Mouse (Mus musculus): ENCODE results near the gene Foxred2. TPM values are rescaled to one million over a fixed set of nuclear protein-coding genes. Genes with fewer than 3 reads are reported as not detected.

The Foxred2 gene
- polyA plus RNA-seq, 1 experiment from 2014 or later: 6.2 TPM

- H3K4me3 ChIP-seq: no peak overlapping the region
- H3K27ac ChIP-seq: no peak overlapping the region
- ATAC-seq (ENCODE audit: low FRiP score, low read depth): no peak
- no peak overlapping the region for H3K4me2 ChIP-seq (replicated peaks)
- peaks cover 17% of the 10 kb centered on the region; the same call in 1 of the 2 replicates for H3K36me3 ChIP-seq
- no peaks in the 10 kb centered on the region for H3K27me3 ChIP-seq
- peaks cover 5% of the 10 kb centered on the region; the same call in 1 of the 2 replicates for H3K4me1 ChIP-seq
- WGBS: 76% methylated on average over 5 of the region's 5 CpGs
- H3K9me3 ChIP-seq: no peaks in the 10 kb centered on the region
- H3K9ac ChIP-seq: no peak overlapping the region
Measured at GRCm38 (mm10) chr15:77938516-77938915, 18.0 kb downstream of the Foxred2 start.

DNA sequence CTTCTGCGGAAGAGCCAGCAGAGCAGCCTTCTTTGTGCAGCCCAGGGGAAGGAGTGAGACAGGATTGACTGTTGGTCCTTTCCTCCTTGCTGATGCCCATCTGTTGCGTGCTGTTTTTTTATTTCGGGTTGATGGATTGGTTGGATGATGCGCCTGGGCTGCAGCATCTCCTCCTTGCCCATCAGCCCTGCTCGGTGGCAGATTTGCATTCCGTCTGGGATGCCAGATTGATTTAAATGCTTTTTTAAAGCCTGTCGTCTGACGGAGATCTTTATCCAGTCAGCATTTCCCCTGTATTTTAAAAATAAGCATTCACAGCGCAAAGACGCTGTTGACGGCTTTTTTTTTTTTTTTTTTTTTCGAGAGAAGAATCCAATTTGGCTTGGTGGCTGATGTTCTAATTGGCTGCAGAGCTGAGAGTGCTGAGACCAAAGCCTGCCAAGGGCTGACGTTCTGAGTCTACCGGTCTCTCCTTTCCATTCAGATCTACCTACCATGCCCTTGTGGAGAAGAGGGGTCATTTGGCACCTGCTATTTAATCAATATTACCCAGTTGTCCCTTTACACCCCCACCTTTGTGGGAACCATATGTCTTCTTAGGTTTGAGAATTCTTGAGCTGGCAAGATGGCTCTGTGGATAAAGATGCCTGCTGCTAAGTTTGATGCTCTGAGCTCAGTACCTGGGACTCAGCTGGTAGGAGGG, 20.7 kb downstream of the Foxred2 start:
- Histone ChIP-seq H3K4me2 (replicated peaks) (no peak overlapping the region), H3K27ac (no peak overlapping the region), H3K27me3 (no peaks in the 10 kb centered on the region), H3K36me3 (no peaks in the 10 kb centered on the region), H3K4me3 (no peak overlapping the region), H3K4me1 (peaks cover 7% of the 10 kb centered on the region; the same call in 1 of the 2 replicates), H3K9me3 (no peaks in the 10 kb centered on the region), H3K9ac (no peak overlapping the region)
- ATAC-seq (ENCODE audit: low FRiP score, low read depth): no peak
- WGBS: 76% methylated on average over 14 of the region's 14 CpGs

GRCm38 (mm10) chr15:77934968-77935367, 21.6 kb downstream of the Foxred2 start:
- Histone ChIP-seq H3K36me3 (no peaks in the 10 kb centered on the region), H3K27ac (no peak overlapping the region), H3K4me2 (replicated peaks) (no peak overlapping the region), H3K27me3 (no peaks in the 10 kb centered on the region), H3K4me1 (peaks cover 9% of the 10 kb centered on the region; the same call in 1 of the 2 replicates), H3K9ac (no peak overlapping the region), H3K9me3 (no peaks in the 10 kb centered on the region), H3K4me3 (no peak overlapping the region)
- whole genome bisulfite sequencing: 66% methylated on average over 5 of the region's 5 CpGs
- ATAC-seq (ENCODE audit: low FRiP score, low read depth): no peak

DNA sequence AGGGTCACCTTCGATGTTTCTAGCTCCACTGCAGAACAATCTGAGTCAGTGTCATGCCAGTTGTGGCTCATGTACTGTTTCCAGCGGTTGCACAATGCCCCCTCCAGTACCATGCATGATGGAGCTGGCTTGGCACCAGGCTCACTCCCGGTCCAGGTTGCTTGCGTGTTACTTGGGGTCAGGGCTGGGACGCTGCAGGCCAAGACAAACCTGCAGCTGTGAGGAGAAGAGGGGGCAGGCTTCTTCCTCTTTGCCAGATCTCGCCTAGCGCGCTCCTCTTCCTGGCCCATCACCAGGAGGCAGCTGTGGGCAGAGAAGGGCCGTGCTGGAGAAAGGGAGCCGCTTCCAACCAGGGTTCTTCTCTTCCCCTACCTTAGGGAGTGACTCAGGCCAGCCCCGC, 22.2 kb downstream of the Foxred2 start:
- no peak overlapping the region for H3K4me3 ChIP-seq
- peaks cover 16% of the 10 kb centered on the region; the same call in 1 of the 2 replicates for H3K4me1 ChIP-seq
- no peaks in the 10 kb centered on the region for H3K27me3 ChIP-seq
- WGBS: 78% methylated on average over 11 of the region's 11 CpGs
- no peak overlapping the region for H3K27ac ChIP-seq
- H3K9me3 ChIP-seq: no peaks in the 10 kb centered on the region
- no peak for ATAC-seq (ENCODE audit: low FRiP score, low read depth)
- H3K9ac ChIP-seq: peak overlapping the region; percentile 40; the same call in 1 of the 2 replicates
- H3K4me2 ChIP-seq (replicated peaks): no peak overlapping the region
- no peaks in the 10 kb centered on the region for H3K36me3 ChIP-seq

DNA sequence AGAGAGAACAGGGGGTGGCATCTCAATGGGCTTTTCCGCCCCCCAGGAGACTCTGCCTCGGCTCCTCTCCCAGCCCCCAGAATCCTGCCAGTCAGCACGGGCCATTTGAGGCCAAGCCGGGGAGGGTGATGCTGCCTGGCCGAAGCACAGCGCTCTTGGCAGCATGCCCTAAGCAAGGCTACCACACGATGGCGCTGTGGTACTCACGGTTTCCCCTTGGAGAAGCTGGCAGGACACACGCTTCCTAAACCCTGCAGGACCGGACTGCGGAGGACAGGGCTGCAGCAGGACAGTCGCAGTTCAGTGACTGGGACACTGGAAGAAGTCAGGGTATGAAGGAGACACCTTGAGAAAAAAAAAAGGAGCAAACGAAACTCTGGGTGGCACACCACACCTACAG, 22.8 kb downstream of the Foxred2 start:
- peaks cover 16% of the 10 kb centered on the region; the same call in 1 of the 2 replicates for H3K4me1 ChIP-seq
- peak overlapping the region; percentile 52 for H3K4me2 ChIP-seq (replicated peaks)
- no peaks in the 10 kb centered on the region for H3K27me3 ChIP-seq
- peak overlapping the region; percentile 40; the same call in 1 of the 2 replicates for H3K9ac ChIP-seq
- no peak for ATAC-seq (ENCODE audit: low FRiP score, low read depth)
- H3K4me3 ChIP-seq: peak overlapping the region; percentile 13; the same call in 1 of the 2 replicates
- WGBS: 1% methylated on average over 14 of the region's 14 CpGs
- no peaks in the 10 kb centered on the region for H3K36me3 ChIP-seq
- H3K27ac ChIP-seq: no peak overlapping the region
- H3K9me3 ChIP-seq: no peaks in the 10 kb centered on the region

DNA sequence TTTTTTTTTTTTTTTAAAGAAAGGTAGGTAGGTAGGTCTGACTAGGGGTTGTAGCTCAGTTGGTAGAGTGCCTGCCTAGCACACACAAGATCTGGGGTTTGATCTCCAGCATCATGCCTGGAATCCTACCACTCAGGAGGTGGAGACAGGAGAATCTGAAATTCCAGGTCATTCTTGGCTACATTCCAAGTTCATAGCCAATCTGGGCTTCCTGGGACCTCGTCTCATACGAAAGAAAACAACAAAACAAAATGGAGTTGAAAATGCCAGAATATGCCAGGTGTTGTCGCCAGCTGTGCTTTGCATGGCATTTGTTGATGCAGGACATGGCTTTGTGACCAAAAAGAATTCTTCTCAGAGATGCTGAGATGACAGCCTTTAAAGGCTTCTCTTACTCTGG, 23.3 kb downstream of the Foxred2 start:
- Histone ChIP-seq H3K36me3 (no peaks in the 10 kb centered on the region), H3K4me3 (no peak overlapping the region), H3K4me1 (peaks cover 16% of the 10 kb centered on the region; the same call in 1 of the 2 replicates), H3K4me2 (replicated peaks) (no peak overlapping the region; the same call in 1 of the 2 replicates), H3K9ac (no peak overlapping the region), H3K27ac (no peak overlapping the region), H3K27me3 (no peaks in the 10 kb centered on the region), H3K9me3 (no peaks in the 10 kb centered on the region)
- WGBS: 81% methylated on average over 3 of the region's 3 CpGs
- no peak for ATAC-seq (ENCODE audit: low FRiP score, low read depth)

DNA sequence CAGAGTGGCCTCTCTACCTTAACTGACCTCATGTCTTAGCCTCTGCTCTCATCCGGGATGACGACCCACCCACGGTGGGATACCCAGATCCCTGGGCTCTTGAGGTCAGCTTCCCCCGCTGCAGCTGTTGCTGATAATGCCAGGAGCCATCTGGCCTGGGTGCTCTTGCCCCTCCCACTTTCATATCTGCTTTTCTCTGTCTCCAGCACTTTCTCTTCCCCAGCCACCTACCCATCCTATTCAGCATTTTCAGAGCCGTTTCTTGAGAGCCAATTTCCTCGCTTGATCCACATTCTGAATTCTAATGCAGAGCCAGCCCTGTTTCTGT, 24.9 kb downstream of the Foxred2 start:
- no peak overlapping the region for H3K4me2 ChIP-seq (replicated peaks)
- H3K9ac ChIP-seq: 0 out of 2 replicates have a peak overlapping the region, but pooled peaks have one; percentile 19
- no peak overlapping the region for H3K27ac ChIP-seq
- WGBS: 71% methylated on average over 6 of the region's 6 CpGs
- no peak for ATAC-seq (ENCODE audit: low FRiP score, low read depth)
- no peaks in the 10 kb centered on the region for H3K9me3 ChIP-seq
- H3K4me1 ChIP-seq: peaks cover 26% of the 10 kb centered on the region
- H3K36me3 ChIP-seq: peaks cover 7% of the 10 kb centered on the region
- H3K4me3 ChIP-seq: no peak overlapping the region
- H3K27me3 ChIP-seq: no peaks in the 10 kb centered on the region

DNA sequence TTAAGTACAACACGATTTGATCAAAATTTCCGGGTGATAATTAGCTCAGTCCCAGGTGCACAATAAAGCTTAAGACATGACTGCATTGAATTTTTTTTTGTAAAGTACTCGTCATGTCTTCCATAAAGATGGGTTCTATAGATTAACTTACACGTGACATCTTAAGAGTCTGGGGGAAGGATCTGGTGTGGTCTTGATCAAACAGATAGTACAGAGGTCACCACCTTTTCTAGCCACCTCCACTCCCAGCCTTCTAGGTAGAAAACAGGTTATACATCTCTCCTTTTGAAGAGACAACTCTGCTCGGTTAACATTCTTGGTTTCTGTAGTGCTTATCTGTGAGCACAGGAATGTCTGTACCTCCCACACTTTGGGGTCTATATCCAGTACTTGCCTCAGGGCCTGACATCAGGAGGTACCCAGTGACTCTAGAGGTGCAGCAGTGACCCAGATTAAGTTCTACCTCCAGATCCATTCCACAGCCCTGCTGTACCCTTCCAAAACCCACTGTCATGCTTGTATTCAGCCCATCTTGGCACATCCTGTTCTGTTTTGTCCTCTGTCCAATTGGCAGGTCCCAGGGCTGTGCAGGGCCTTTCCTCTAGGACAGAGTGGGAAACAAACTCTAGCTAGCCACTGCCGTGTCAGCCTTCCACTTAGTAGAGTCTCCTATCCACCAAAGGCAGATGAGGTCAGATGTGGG, 25.4 kb downstream of the Foxred2 start:
- Histone ChIP-seq H3K9ac (0 out of 2 replicates have a peak overlapping the region, but pooled peaks have one; percentile 19), H3K4me3 (no peak overlapping the region), H3K36me3 (peaks cover 12% of the 10 kb centered on the region), H3K27ac (no peak overlapping the region), H3K9me3 (no peaks in the 10 kb centered on the region), H3K27me3 (no peaks in the 10 kb centered on the region), H3K4me2 (replicated peaks) (no peak overlapping the region), H3K4me1 (peaks cover 26% of the 10 kb centered on the region)
- WGBS: 77% methylated on average over 6 of the region's 6 CpGs
- no peak for ATAC-seq (ENCODE audit: low FRiP score, low read depth)

- H3K9ac ChIP-seq: peak overlapping the region; percentile 76
- H3K27me3 ChIP-seq: no peaks in the 10 kb centered on the region
- H3K4me3 ChIP-seq: peak overlapping the region; percentile 79
- peaks cover 26% of the 10 kb centered on the region for H3K4me1 ChIP-seq
- H3K4me2 ChIP-seq (replicated peaks): peak overlapping the region; percentile 82
- peaks cover 23% of the 10 kb centered on the region for H3K36me3 ChIP-seq
- 55% methylated on average over 8 of the region's 8 CpGs for WGBS
- no peaks in the 10 kb centered on the region for H3K9me3 ChIP-seq
- ATAC-seq (ENCODE audit: low FRiP score, low read depth): no peak
- no peak overlapping the region for H3K27ac ChIP-seq
Measured at GRCm38 (mm10) chr15:77929804-77930203, 26.7 kb downstream of the Foxred2 start.

GRCm38 (mm10) chr15:77928673-77929331, 27.7 kb downstream of the Foxred2 start, which contains the start of gene Txn2:
Txn2 (minus strand) TSS chr15:77929006.
- under 1% methylated on average over 34 of the region's 34 CpGs for WGBS
- H3K4me1 ChIP-seq: peaks cover 24% of the 10 kb centered on the region
- peaks cover 33% of the 10 kb centered on the region for H3K36me3 ChIP-seq
- no peaks in the 10 kb centered on the region for H3K9me3 ChIP-seq
- ATAC-seq (ENCODE audit: low FRiP score, low read depth): peak; percentile 95
- H3K9ac ChIP-seq: peak within 1 kb of the TSS; percentile 76
- peak within 1 kb of the TSS; percentile 82 for H3K4me2 ChIP-seq (replicated peaks)
- no peaks in the 10 kb centered on the region for H3K27me3 ChIP-seq
- H3K4me3 ChIP-seq: peak within 1 kb of the TSS; percentile 79
- H3K27ac ChIP-seq: peak within 1 kb of the TSS; percentile 91

DNA sequence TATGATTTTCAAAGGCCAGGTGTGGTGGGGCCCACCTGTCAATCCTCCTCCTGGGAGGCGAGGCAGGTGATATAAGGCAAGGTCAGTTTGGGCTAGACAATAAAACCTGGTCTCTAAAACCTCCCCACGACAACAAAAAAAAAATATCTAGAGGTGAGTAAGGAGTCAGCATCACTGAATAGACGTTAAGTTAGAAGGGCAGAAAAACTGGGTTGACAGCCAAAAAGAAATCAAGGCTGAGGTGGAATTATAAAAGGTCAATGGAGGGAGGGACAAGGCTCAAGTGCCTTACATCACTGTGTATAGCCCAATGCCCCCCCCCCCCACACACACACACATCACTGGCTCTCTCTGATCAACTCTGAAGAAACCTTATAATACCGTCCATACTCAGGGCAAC, 28.4 kb downstream of the Foxred2 start:
- Histone ChIP-seq H3K27me3 (no peaks in the 10 kb centered on the region), H3K36me3 (peaks cover 40% of the 10 kb centered on the region), H3K9me3 (no peaks in the 10 kb centered on the region), H3K4me2 (replicated peaks) (peak overlapping the region; percentile 82), H3K27ac (no peak overlapping the region), H3K4me3 (peak overlapping the region; percentile 79), H3K4me1 (peaks cover 18% of the 10 kb centered on the region), H3K9ac (peak overlapping the region; percentile 76)
- WGBS: 23% methylated on average over 4 of the region's 4 CpGs
- no peak for ATAC-seq (ENCODE audit: low FRiP score, low read depth)

GRCm38 (mm10) chr15:77926921-77927320, 29.6 kb downstream of the Foxred2 start:
- H3K36me3 ChIP-seq: peaks cover 52% of the 10 kb centered on the region
- H3K4me2 ChIP-seq (replicated peaks): 0 out of 2 replicates have a peak overlapping the region, but pooled peaks have one; percentile 0

More at GRCm38 (mm10) chr15:77926921-77927320, 29.6 kb downstream of the Foxred2 start:
- H3K4me3 ChIP-seq: no peak overlapping the region
- no peak for ATAC-seq (ENCODE audit: low FRiP score, low read depth)
- H3K9me3 ChIP-seq: no peaks in the 10 kb centered on the region
- peaks cover 18% of the 10 kb centered on the region for H3K4me1 ChIP-seq
- WGBS: 92% methylated on average over 5 of the region's 5 CpGs
- H3K27me3 ChIP-seq: no peaks in the 10 kb centered on the region
- no peak overlapping the region for H3K9ac ChIP-seq
- no peak overlapping the region for H3K27ac ChIP-seq
